ENCODE assay signal across 8 mouse cellular contexts in genomic region chr11:6273607-6274006, GRCm38 (mm10). TPM values are rescaled to one million over a fixed set of nuclear protein-coding genes. Genes with fewer than 3 reads are reported as not detected.
A peak's percentile ranks its signal among the peaks of the same experiment; 100 is the strongest.
DNase-seq lines count a peak whose midpoint lies in the region; ATAC-seq and TF ChIP-seq lines count a peak whose summit lies in the region.

No protein-coding gene starts in this region.

- no peak for TF ChIP-seq CTCF in lung, adult 2 months (IDR thresholded peaks at IDR 0.05; ENCODE audit: insufficient read depth, low read length)
- no peak for TF ChIP-seq CTCF in embryonic fibroblast, embryonic 13.5 days (IDR thresholded peaks at IDR 0.05; ENCODE audit: borderline replicate concordance, insufficient read depth, low read length)

- H3K4me3 ChIP-seq in lung, adult 2 months (replicated peaks; ENCODE audit: extremely low read depth, low read depth, low read length): peak overlapping the region; percentile 67
- H3K4me3 ChIP-seq in embryonic fibroblast, embryonic 13.5 days (ENCODE audit: insufficient read depth, low read length): peak overlapping the region; percentile 56
- H3K4me3 ChIP-seq in kidney, embryonic 16.5 days (ENCODE audit: low read length): peak overlapping the region; percentile 94
- peak overlapping the region; percentile 96 for H3K4me3 ChIP-seq in neural tube, embryonic 12.5 days

- H3K36me3 ChIP-seq in kidney, embryonic 16.5 days (ENCODE audit: insufficient read depth, low read length): peaks cover 10% of the 10 kb centered on the region; the same call in 1 of the 2 replicates
- H3K36me3 ChIP-seq in neural tube, embryonic 12.5 days: peaks cover 24% of the 10 kb centered on the region

- DNase-seq in lung, adult 2 months: no peak
- no peak for DNase-seq in lung, postnatal 14 days
- no peak for DNase-seq in adipocyte (ENCODE audit: low spot score)
- DNase-seq in Muller cell, postnatal 12 days (ENCODE audit: inconsistent ontology term): no peak
- DNase-seq in lung, postnatal 36 days: no peak

- H3K4me1 ChIP-seq in lung, adult 2 months (ENCODE audit: control insufficient read depth, insufficient read depth, low read length): peaks cover 7% of the 10 kb centered on the region
- H3K4me1 ChIP-seq in embryonic fibroblast, embryonic 13.5 days (ENCODE audit: control insufficient read depth, insufficient read depth, low read length): 0 out of 2 replicates have a peak, but pooled peaks cover 2% of the 10 kb centered on the region
- peaks cover 18% of the 10 kb centered on the region for H3K4me1 ChIP-seq in kidney, embryonic 16.5 days (ENCODE audit: insufficient read depth, low read length)
- peaks cover 17% of the 10 kb centered on the region for H3K4me1 ChIP-seq in neural tube, embryonic 12.5 days

- H3K4me2 ChIP-seq in kidney, embryonic 16.5 days (replicated peaks; ENCODE audit: low read depth, low read length): peak overlapping the region; percentile 90
- peak overlapping the region; percentile 90 for H3K4me2 ChIP-seq in neural tube, embryonic 12.5 days (replicated peaks)

- H3K9ac ChIP-seq in kidney, embryonic 16.5 days (replicated peaks; ENCODE audit: low read length): peak overlapping the region; percentile 93
- H3K9ac ChIP-seq in neural tube, embryonic 12.5 days: peak overlapping the region; percentile 95

- H3K27me3 ChIP-seq in kidney, embryonic 16.5 days (ENCODE audit: insufficient read depth, low read length): no peaks in the 10 kb centered on the region
- H3K27me3 ChIP-seq in neural tube, embryonic 12.5 days (replicated peaks): no peaks in the 10 kb centered on the region

- H3K27ac ChIP-seq in embryonic fibroblast, embryonic 13.5 days (ENCODE audit: insufficient read depth, low read length): no peak overlapping the region
- H3K27ac ChIP-seq in kidney, embryonic 16.5 days (ENCODE audit: low read length): no peak overlapping the region
- H3K27ac ChIP-seq in neural tube, embryonic 12.5 days: no peak overlapping the region

- no peak for ATAC-seq in kidney, embryonic 16.5 days (ENCODE audit: low FRiP score, low TSS enrichment)
- ATAC-seq in neural tube, embryonic 12.5 days (ENCODE audit: low FRiP score, low read depth): no peak

- H3K9me3 ChIP-seq in kidney, embryonic 16.5 days (ENCODE audit: low read length): no peaks in the 10 kb centered on the region
- no peaks in the 10 kb centered on the region for H3K9me3 ChIP-seq in neural tube, embryonic 12.5 days

- 18% methylated on average over 11 of the region's 11 CpGs for WGBS in lung, adult 2 months
- WGBS in kidney, embryonic 16.5 days: 35% methylated on average over 11 of the region's 11 CpGs
- 74% methylated on average over 11 of the region's 11 CpGs for WGBS in neural tube, embryonic 12.5 days

- TF ChIP-seq POLR2A in lung, adult 2 months (IDR thresholded peaks at IDR 0.05; ENCODE audit: borderline replicate concordance, extremely low read depth, low read depth, low read length): no peak
- no peak for TF ChIP-seq POLR2A in embryonic fibroblast, embryonic 13.5 days (IDR thresholded peaks at IDR 0.05; ENCODE audit: low read depth, low read length)

RNA-seq across cellular contexts. Expression of gene Tmed4, which starts 1.1 kb away (rescaled TPM):
- 87.0 and 111 TPM in 2 replicates for polyA plus RNA-seq in lung, adult 2 months (2012; rRNA removed)
- polyA plus RNA-seq in embryonic fibroblast, embryonic 13.5 days (2011; ENCODE audit: insufficient read length, low read depth, missing spikeins): 60.9 and 63.0 TPM in 2 replicates
- polyA plus RNA-seq in kidney, embryonic 16.5 days (2015; fragmentation: Nextera tagmentation; extraction: Ambion mirVana): 155 and 158 TPM in 2 replicates
- polyA plus RNA-seq in neural tube, embryonic 12.5 days (2016; fragmentation: Nextera tagmentation; extraction: Ambion mirVana): 145 and 150 TPM in 2 replicates

RNA-seq across cellular contexts. Expression of gene Ddx56, which starts 6.0 kb away (rescaled TPM):
- 20.1 and 25.2 TPM in 2 replicates for polyA plus RNA-seq in lung, adult 2 months (2012; rRNA removed)
- 38.5 and 39.4 TPM in 2 replicates for polyA plus RNA-seq in embryonic fibroblast, embryonic 13.5 days (2011; ENCODE audit: insufficient read length, low read depth, missing spikeins)
- polyA plus RNA-seq in kidney, embryonic 16.5 days (2015; fragmentation: Nextera tagmentation; extraction: Ambion mirVana): 104 and 106 TPM in 2 replicates
- 85.3 and 86.0 TPM in 2 replicates for polyA plus RNA-seq in neural tube, embryonic 12.5 days (2016; fragmentation: Nextera tagmentation; extraction: Ambion mirVana)

RNA-seq across cellular contexts. Expression of gene Ogdh, which starts 17.8 kb away (rescaled TPM):
- polyA plus RNA-seq in lung, adult 2 months (2012; rRNA removed): 129 and 181 TPM in 2 replicates
- polyA plus RNA-seq in embryonic fibroblast, embryonic 13.5 days (2011; ENCODE audit: insufficient read length, low read depth, missing spikeins): 75.8 and 89.6 TPM in 2 replicates
- polyA plus RNA-seq in kidney, embryonic 16.5 days (2015; fragmentation: Nextera tagmentation; extraction: Ambion mirVana): 155 and 157 TPM in 2 replicates
- 93.8 and 103 TPM in 2 replicates for polyA plus RNA-seq in neural tube, embryonic 12.5 days (2016; fragmentation: Nextera tagmentation; extraction: Ambion mirVana)

RNA-seq across cellular contexts. Expression of gene Npc1l1, which starts 43.7 kb away (rescaled TPM):
- polyA plus RNA-seq in lung, adult 2 months (2012; rRNA removed): 0.09 and 0.34 TPM in 2 replicates
- not detected in 2 replicates for polyA plus RNA-seq in embryonic fibroblast, embryonic 13.5 days (2011; ENCODE audit: insufficient read length, low read depth, missing spikeins)
- polyA plus RNA-seq in kidney, embryonic 16.5 days (2015; fragmentation: Nextera tagmentation; extraction: Ambion mirVana): 0.12 and 0.17 TPM in 2 replicates
- polyA plus RNA-seq in neural tube, embryonic 12.5 days (2016; fragmentation: Nextera tagmentation; extraction: Ambion mirVana): not detected in 2 replicates
